Mouse (Mus musculus) layer of hippocampus, postnatal 25 days (tissue): ENCODE measurements at regions not wholly inside any gene's neighbourhood (a gene's known extent, or its start where the extent isn't known, plus 50 kb on each side); places are given as distances from the start of the nearest gene placed in this dataset.
A peak's percentile ranks its signal among the peaks of the same experiment; 100 is the strongest.

Experiments used
- DNase-seq, 2 experiments: peaks; one replicate each; pipeline ENCODE4 v3.0.0; 2022; ENCODE audit warnings: mixed read lengths in 2 of 2, low spot score in 1 of 2; ENCODE audit errors: extremely low spot score in 1 of 2

GRCm38 (mm10) chr14:45714311-45714710, 56.4 kb upstream of the Ddhd1 start:
- no peak for DNase-seq

GRCm38 (mm10) chr14:45714786-45715185, 56.8 kb upstream of the Ddhd1 start:
- no peak for DNase-seq

GRCm38 (mm10) chr14:45716100-45716499, 58.2 kb upstream of the Ddhd1 start:
- no peak for DNase-seq

- DNase-seq: no peak
Observed at GRCm38 (mm10) chr14:45722887-45723286, 64.9 kb upstream of the Ddhd1 start.

- DNase-seq: no peak
Observed at GRCm38 (mm10) chr14:45724341-45724740, 66.4 kb upstream of the Ddhd1 start.

- DNase-seq: no peak
Observed at GRCm38 (mm10) chr14:45734530-45735410, 76.8 kb upstream of the Ddhd1 start.

- no peak for DNase-seq
Observed at GRCm38 (mm10) chr14:45737966-45738365, 80.0 kb upstream of the Ddhd1 start.

- no peak for DNase-seq
Observed at GRCm38 (mm10) chr14:45739638-45740037, 81.7 kb upstream of the Ddhd1 start.

- DNase-seq: no peak
Observed at GRCm38 (mm10) chr14:45740662-45741061, 82.7 kb upstream of the Ddhd1 start.

- DNase-seq: no peak
Observed at GRCm38 (mm10) chr14:45746176-45746575, 88.2 kb upstream of the Ddhd1 start.

GRCm38 (mm10) chr14:45757376-45757775, 99.4 kb upstream of the Ddhd1 start:
- no peak for DNase-seq

- DNase-seq: no peak
Observed at GRCm38 (mm10) chr14:45760890-45761680, 103.1 kb upstream of the Ddhd1 start.

- no peak for DNase-seq
Observed at GRCm38 (mm10) chr14:45764231-45764630, 106.3 kb upstream of the Ddhd1 start.

- no peak for DNase-seq
Observed at GRCm38 (mm10) chr14:45766582-45766981, 108.6 kb upstream of the Ddhd1 start.

GRCm38 (mm10) chr14:45772665-45773277, 114.8 kb upstream of the Ddhd1 start:
- DNase-seq: peak; percentile 45 to 66

- DNase-seq: no peak
Observed at GRCm38 (mm10) chr14:45773326-45773725, 115.4 kb upstream of the Ddhd1 start.

GRCm38 (mm10) chr14:45781850-45782249, 123.9 kb upstream of the Ddhd1 start:
- no peak for DNase-seq

- DNase-seq: no peak
Observed at GRCm38 (mm10) chr14:45794980-45795379, 137.0 kb upstream of the Ddhd1 start.

GRCm38 (mm10) chr14:45796665-45797319, 138.8 kb upstream of the Ddhd1 start:
- no peak for DNase-seq

GRCm38 (mm10) chr14:45797320-45797696, 139.4 kb upstream of the Ddhd1 start:
- DNase-seq: no peak

GRCm38 (mm10) chr14:45799286-45799685, 141.3 kb upstream of the Ddhd1 start:
- no peak for DNase-seq
